Comparison of ENCODE assay signal across 17 mouse cellular contexts in genomic region chr11:112303091-112303490, GRCm38 (mm10).
"Had no signal": no experiment of that assay in that cellular context is flagged by ENCODE, and none has a peak within 500 bp of the region (broad histone marks: within the 10 kb centered on the region; RNA-seq: fewer than 3 reads in every experiment).

No protein-coding gene starts in this region.

- DNase-seq: left cerebral cortex, postnatal 4 days; liver; liver, embryonic 13.5 days; liver, postnatal 0 days; lung, adult 18-20 months; lung, adult 2 months; lung, embryonic 14.5 days; lung, postnatal 10 days; lung, postnatal 14 days; lung, postnatal 36 days; lung, postnatal 4 days; midbrain, embryonic 14.5 days had no signal

- ATAC-seq: liver, embryonic 12.5 days; liver, postnatal 0 days; lung, postnatal 0 days; midbrain, embryonic 13.5 days; midbrain, embryonic 15.5 days; midbrain, embryonic 16.5 days had no signal
